Mouse (Mus musculus) forebrain, embryonic 12.5 days (tissue): ENCODE data around the gene Tet2. TPM values are rescaled to one million over a fixed set of nuclear protein-coding genes. Genes with fewer than 3 reads are reported as not detected.

Experiments
- ATAC-seq: fragments of 200-750 bp; cut with Nextera tagmentation; 2 replicates; pipeline ENCODE4 v1.8.0; 2017; ENCODE audit warnings: moderate TSS enrichment; ENCODE audit not compliant: low FRiP score
- H3K27ac ChIP-seq: fragments of 300-500 bp; sonication (generic); 2 replicates; pipeline ENCODE4 v1.5.1; 2016; ENCODE audit warnings: mild to moderate bottlenecking
- H3K27me3 ChIP-seq: fragments of 300-500 bp; sonication (generic); 2 replicates; pipeline ENCODE4 v1.6.1; 2016; ENCODE audit warnings: mild to moderate bottlenecking
- H3K36me3 ChIP-seq: fragments of 300-500 bp; sonication (generic); replicated peaks from 2 replicates; pipeline ENCODE4 v1.6.1; 2016; ENCODE audit warnings: mild to moderate bottlenecking
- H3K4me1 ChIP-seq: fragments of 300-500 bp; sonication (generic); 2 replicates; pipeline ENCODE4 v1.6.1; 2016
- H3K4me2 ChIP-seq: fragments of 300-500 bp; sonication (generic); 2 replicates; pipeline ENCODE4 v1.6.1; 2016; ENCODE audit warnings: mild to moderate bottlenecking, moderate library complexity
- H3K4me3 ChIP-seq: fragments of 300-500 bp; sonication (generic); replicated peaks from 2 replicates; pipeline ENCODE4 v1.5.1; 2016; ENCODE audit warnings: mild to moderate bottlenecking
- H3K9ac ChIP-seq: fragments of 300-500 bp; sonication (generic); 2 replicates; pipeline ENCODE4 v1.6.1; 2016; ENCODE audit warnings: mild to moderate bottlenecking
- H3K9me3 ChIP-seq: fragments of 300-500 bp; sonication (generic); 2 replicates; pipeline ENCODE4 v1.6.1; 2016
- WGBS: fragments of 180-500 bp; shearing (Covaris S2); methylation state at CpG from one replicate; pipeline ENCODE4 v1.1.7; 2016; 5-methylcytosine and 5-hydroxymethylcytosine counted together
- polyA plus RNA-seq: library from polyadenylated mRNA; unstranded; fragments of >200 nt; fragmentation: Nextera tagmentation; extraction: Ambion mirVana; gene quantifications from 2 replicates; pipeline ENCODE4 v1.2.1, GENCODE M21; 2016

The Tet2 gene
- polyA plus RNA-seq, 1 experiment from 2014 or later = 25.1 TPM

- Histone ChIP-seq H3K4me2 (no peak overlapping the region), H3K4me1 (peaks cover 12% of the 10 kb centered on the region), H3K9me3 (no peaks in the 10 kb centered on the region), H3K9ac (no peak overlapping the region), H3K27ac (no peak overlapping the region), H3K4me3 (no peak overlapping the region), H3K27me3 (no peaks in the 10 kb centered on the region), H3K36me3 (no peaks in the 10 kb centered on the region)
- no peak for ATAC-seq
- 74% methylated on average over 3 of the region's 3 CpGs for WGBS
Measured at GRCm38 (mm10) chr3:133530664-133531063, 14.3 kb downstream of the Tet2 start.

GRCm38 (mm10) chr3:133526119-133526723 lies 18.7 kb downstream of the Tet2 start:
- Histone ChIP-seq H3K4me1 (no peaks in the 10 kb centered on the region), H3K4me3 (no peak overlapping the region), H3K9ac (no peak overlapping the region), H3K36me3 (no peaks in the 10 kb centered on the region), H3K27me3 (no peaks in the 10 kb centered on the region), H3K9me3 (no peaks in the 10 kb centered on the region), H3K4me2 (no peak overlapping the region), H3K27ac (no peak overlapping the region)
- no peak for ATAC-seq
- WGBS = 94% methylated on average over 4 of the region's 4 CpGs

- H3K4me1 ChIP-seq = no peaks in the 10 kb centered on the region
- no peaks in the 10 kb centered on the region for H3K9me3 ChIP-seq
- no peak for ATAC-seq
- 86% methylated on average over 1 of the region's 1 CpGs for WGBS
- H3K27ac ChIP-seq = no peak overlapping the region
- H3K4me3 ChIP-seq = no peak overlapping the region
- H3K4me2 ChIP-seq = no peak overlapping the region
- no peak overlapping the region for H3K9ac ChIP-seq
- H3K27me3 ChIP-seq = no peaks in the 10 kb centered on the region
- H3K36me3 ChIP-seq = no peaks in the 10 kb centered on the region
Measured at GRCm38 (mm10) chr3:133525578-133525977, 19.4 kb downstream of the Tet2 start.

- no peak for ATAC-seq
- Histone ChIP-seq H3K4me1 (no peaks in the 10 kb centered on the region), H3K9me3 (no peaks in the 10 kb centered on the region), H3K4me2 (no peak overlapping the region), H3K9ac (no peak overlapping the region), H3K27ac (no peak overlapping the region), H3K4me3 (no peak overlapping the region), H3K36me3 (no peaks in the 10 kb centered on the region), H3K27me3 (no peaks in the 10 kb centered on the region)
- 90% methylated on average over 4 of the region's 4 CpGs for WGBS
Measured at GRCm38 (mm10) chr3:133524341-133525050, 20.4 kb downstream of the Tet2 start.

GRCm38 (mm10) chr3:133523191-133523590 lies 21.7 kb downstream of the Tet2 start:
- WGBS = 91% methylated on average over 6 of the region's 6 CpGs
- no peak for ATAC-seq

GRCm38 (mm10) chr3:133522289-133522688 lies 22.6 kb downstream of the Tet2 start:
- no peak overlapping the region for H3K4me3 ChIP-seq
- no peaks in the 10 kb centered on the region for H3K36me3 ChIP-seq
- no peaks in the 10 kb centered on the region for H3K27me3 ChIP-seq
- 76% methylated on average over 7 of the region's 7 CpGs for WGBS
- no peaks in the 10 kb centered on the region for H3K9me3 ChIP-seq
- H3K4me1 ChIP-seq = no peaks in the 10 kb centered on the region
- H3K4me2 ChIP-seq = no peak overlapping the region
- ATAC-seq = no peak
- no peak overlapping the region for H3K9ac ChIP-seq
- H3K27ac ChIP-seq = no peak overlapping the region

More at GRCm38 (mm10) chr3:133523191-133523590, 21.7 kb downstream of the Tet2 start:
- H3K36me3 ChIP-seq = no peaks in the 10 kb centered on the region
- H3K4me1 ChIP-seq = no peaks in the 10 kb centered on the region
- H3K9me3 ChIP-seq = no peaks in the 10 kb centered on the region
- H3K27ac ChIP-seq = no peak overlapping the region
- no peak overlapping the region for H3K4me3 ChIP-seq
- no peak overlapping the region for H3K4me2 ChIP-seq
- H3K27me3 ChIP-seq = no peaks in the 10 kb centered on the region
- no peak overlapping the region for H3K9ac ChIP-seq

GRCm38 (mm10) chr3:133518801-133519200 lies 26.1 kb downstream of the Tet2 start:
- 86% methylated on average over 3 of the region's 3 CpGs for WGBS
- no peak overlapping the region for H3K27ac ChIP-seq
- H3K9me3 ChIP-seq = no peaks in the 10 kb centered on the region
- no peaks in the 10 kb centered on the region for H3K4me1 ChIP-seq
- no peak overlapping the region for H3K9ac ChIP-seq
- peaks cover 20% of the 10 kb centered on the region for H3K36me3 ChIP-seq
- H3K4me2 ChIP-seq = no peak overlapping the region
- no peak for ATAC-seq
- H3K27me3 ChIP-seq = no peaks in the 10 kb centered on the region
- no peak overlapping the region for H3K4me3 ChIP-seq

GRCm38 (mm10) chr3:133518116-133518515 lies 26.8 kb downstream of the Tet2 start:
- 91% methylated on average over 6 of the region's 6 CpGs for WGBS
- H3K4me2 ChIP-seq = no peak overlapping the region
- no peak for ATAC-seq

GRCm38 (mm10) chr3:133517406-133517805 lies 27.5 kb downstream of the Tet2 start:
- no peak overlapping the region for H3K4me3 ChIP-seq
- ATAC-seq = no peak
- 92% methylated on average over 6 of the region's 6 CpGs for WGBS
- H3K9ac ChIP-seq = no peak overlapping the region
- peaks cover 31% of the 10 kb centered on the region for H3K36me3 ChIP-seq
- no peaks in the 10 kb centered on the region for H3K27me3 ChIP-seq
- no peaks in the 10 kb centered on the region for H3K4me1 ChIP-seq
- no peak overlapping the region for H3K27ac ChIP-seq
- no peaks in the 10 kb centered on the region for H3K9me3 ChIP-seq
- H3K4me2 ChIP-seq = no peak overlapping the region

More at GRCm38 (mm10) chr3:133518116-133518515, 26.8 kb downstream of the Tet2 start:
- Histone ChIP-seq H3K9me3 (no peaks in the 10 kb centered on the region), H3K36me3 (peaks cover 26% of the 10 kb centered on the region), H3K4me3 (no peak overlapping the region), H3K27ac (no peak overlapping the region), H3K4me1 (no peaks in the 10 kb centered on the region), H3K9ac (no peak overlapping the region), H3K27me3 (no peaks in the 10 kb centered on the region)

- WGBS = 86% methylated on average over 6 of the region's 6 CpGs
- Histone ChIP-seq H3K9me3 (no peaks in the 10 kb centered on the region), H3K4me2 (no peak overlapping the region), H3K9ac (no peak overlapping the region), H3K4me3 (no peak overlapping the region), H3K27ac (no peak overlapping the region), H3K4me1 (no peaks in the 10 kb centered on the region), H3K27me3 (no peaks in the 10 kb centered on the region), H3K36me3 (peaks cover 44% of the 10 kb centered on the region)
- ATAC-seq = no peak
Measured at GRCm38 (mm10) chr3:133516137-133516536, 28.8 kb downstream of the Tet2 start.

- H3K27ac ChIP-seq = no peak overlapping the region
- H3K4me1 ChIP-seq = no peaks in the 10 kb centered on the region
- WGBS = 92% methylated on average over 8 of the region's 8 CpGs
- ATAC-seq = no peak
- peaks cover 44% of the 10 kb centered on the region for H3K36me3 ChIP-seq
- no peaks in the 10 kb centered on the region for H3K9me3 ChIP-seq
- no peak overlapping the region for H3K4me3 ChIP-seq
- H3K27me3 ChIP-seq = no peaks in the 10 kb centered on the region
- H3K4me2 ChIP-seq = no peak overlapping the region
- no peak overlapping the region for H3K9ac ChIP-seq
Measured at GRCm38 (mm10) chr3:133515204-133515969, 29.6 kb downstream of the Tet2 start.

GRCm38 (mm10) chr3:133514290-133514689 lies 30.6 kb downstream of the Tet2 start:
- ATAC-seq = no peak
- 96% methylated on average over 12 of the region's 12 CpGs for WGBS
- no peaks in the 10 kb centered on the region for H3K4me1 ChIP-seq
- no peak overlapping the region for H3K27ac ChIP-seq
- H3K9ac ChIP-seq = no peak overlapping the region
- no peak overlapping the region for H3K4me3 ChIP-seq
- H3K36me3 ChIP-seq = peaks cover 44% of the 10 kb centered on the region
- H3K4me2 ChIP-seq = no peak overlapping the region
- H3K9me3 ChIP-seq = no peaks in the 10 kb centered on the region
- no peaks in the 10 kb centered on the region for H3K27me3 ChIP-seq
